Mouse (Mus musculus): ENCODE measurements around the gene Col10a1. TPM values are rescaled to one million over a fixed set of nuclear protein-coding genes. Genes with fewer than 3 reads are reported as not detected.
"Not testable (repeated sequence)": the region's sequence is repeated elsewhere in the genome, so short reads cannot be mapped to it uniquely, and the experiment has no call there.

Col10a1 gene
- 0.09 and 0.14 TPM in 2 replicates for polyA plus RNA-seq (2016; fragmentation: Nextera tagmentation; extraction: Ambion mirVana)

- WGBS = 75% methylated on average over 8 of the region's 8 CpGs
- no peaks in the 10 kb centered on the region for H3K36me3 ChIP-seq (replicated peaks)
- H3K27me3 ChIP-seq (replicated peaks; ENCODE audit: low read depth, poor library complexity, severe bottlenecking) = no peaks in the 10 kb centered on the region
- no peak for DNase-seq (ENCODE audit: low spot score)
- no peaks in the 10 kb centered on the region for H3K9me3 ChIP-seq
- H3K4me1 ChIP-seq = no peaks in the 10 kb centered on the region
- no peak within 1 kb of the TSS for H3K27ac ChIP-seq (replicated peaks)
- H3K4me3 ChIP-seq = no peak within 1 kb of the TSS
Measured at GRCm38 (mm10) chr10:34389681-34390080, at the start of gene Col10a1. TSS of gene Col10a1 (plus strand) at chr10:34389981.

- Histone ChIP-seq H3K27ac (replicated peaks) (no peak overlapping the region), H3K4me3 (no peak overlapping the region), H3K27me3 (replicated peaks; ENCODE audit: low read depth, poor library complexity, severe bottlenecking) (no peaks in the 10 kb centered on the region), H3K36me3 (replicated peaks) (no peaks in the 10 kb centered on the region), H3K9me3 (no peaks in the 10 kb centered on the region), H3K4me1 (no peaks in the 10 kb centered on the region)
- no peak for DNase-seq (ENCODE audit: low spot score)
- WGBS = 75% methylated on average over 6 of the region's 6 CpGs
Measured at GRCm38 (mm10) chr10:34341014-34341413, 48.8 kb upstream of the Col10a1 start.

- H3K27me3 ChIP-seq (replicated peaks; ENCODE audit: low read depth, poor library complexity, severe bottlenecking) = no peaks in the 10 kb centered on the region
Measured at GRCm38 (mm10) chr10:34341886-34342285, 47.9 kb upstream of the Col10a1 start.

GRCm38 (mm10) chr10:34352166-34352565 lies 37.6 kb upstream of the Col10a1 start:
- H3K36me3 ChIP-seq (replicated peaks) = no peaks in the 10 kb centered on the region
- no peak overlapping the region for H3K27ac ChIP-seq (replicated peaks)
- no peaks in the 10 kb centered on the region for H3K4me1 ChIP-seq
- no peaks in the 10 kb centered on the region for H3K9me3 ChIP-seq
- H3K27me3 ChIP-seq (replicated peaks; ENCODE audit: low read depth, poor library complexity, severe bottlenecking) = no peaks in the 10 kb centered on the region
- 82% methylated on average over 4 of the region's 4 CpGs for WGBS
- DNase-seq (ENCODE audit: low spot score) = no peak
- H3K4me3 ChIP-seq = no peak overlapping the region

More at GRCm38 (mm10) chr10:34341886-34342285, 47.9 kb upstream of the Col10a1 start:
- H3K36me3 ChIP-seq (replicated peaks) = no peaks in the 10 kb centered on the region
- H3K27ac ChIP-seq (replicated peaks) = no peak overlapping the region
- no peaks in the 10 kb centered on the region for H3K9me3 ChIP-seq
- H3K4me1 ChIP-seq = no peaks in the 10 kb centered on the region
- 81% methylated on average over 1 of the region's 1 CpGs for WGBS
- no peak overlapping the region for H3K4me3 ChIP-seq
- no peak for DNase-seq (ENCODE audit: low spot score)

- H3K36me3 ChIP-seq (replicated peaks) = no peaks in the 10 kb centered on the region
- WGBS = 80% methylated on average over 3 of the region's 3 CpGs
- no peaks in the 10 kb centered on the region for H3K27me3 ChIP-seq (replicated peaks; ENCODE audit: low read depth, poor library complexity, severe bottlenecking)
- no peaks in the 10 kb centered on the region for H3K4me1 ChIP-seq
- no peak for DNase-seq (ENCODE audit: low spot score)
- no peaks in the 10 kb centered on the region for H3K9me3 ChIP-seq
- no peak overlapping the region for H3K27ac ChIP-seq (replicated peaks)
- no peak overlapping the region for H3K4me3 ChIP-seq
Measured at GRCm38 (mm10) chr10:34358263-34358662, 31.5 kb upstream of the Col10a1 start.

- H3K9me3 ChIP-seq = no peaks in the 10 kb centered on the region
- H3K27ac ChIP-seq (replicated peaks) = no peak overlapping the region
- H3K36me3 ChIP-seq (replicated peaks) = no peaks in the 10 kb centered on the region
- H3K4me3 ChIP-seq = no peak overlapping the region
- H3K4me1 ChIP-seq = no peaks in the 10 kb centered on the region
- DNase-seq (ENCODE audit: low spot score) = no peak
- no peaks in the 10 kb centered on the region for H3K27me3 ChIP-seq (replicated peaks; ENCODE audit: low read depth, poor library complexity, severe bottlenecking)
Measured at GRCm38 (mm10) chr10:34363756-34364155, 26.0 kb upstream of the Col10a1 start.

- Histone ChIP-seq H3K4me1 (no peaks in the 10 kb centered on the region), H3K36me3 (replicated peaks) (no peaks in the 10 kb centered on the region), H3K27ac (replicated peaks) (no peak overlapping the region), H3K9me3 (no peaks in the 10 kb centered on the region), H3K27me3 (replicated peaks; ENCODE audit: low read depth, poor library complexity, severe bottlenecking) (no peaks in the 10 kb centered on the region), H3K4me3 (no peak overlapping the region)
- WGBS = 74% methylated on average over 5 of the region's 5 CpGs
- no peak for DNase-seq (ENCODE audit: low spot score)
Measured at GRCm38 (mm10) chr10:34368138-34368537, 21.6 kb upstream of the Col10a1 start.

GRCm38 (mm10) chr10:34373332-34373731 lies 16.4 kb upstream of the Col10a1 start:
- Histone ChIP-seq H3K9me3 (no peaks in the 10 kb centered on the region), H3K4me1 (no peaks in the 10 kb centered on the region), H3K36me3 (replicated peaks) (no peaks in the 10 kb centered on the region), H3K27me3 (replicated peaks; ENCODE audit: low read depth, poor library complexity, severe bottlenecking) (no peaks in the 10 kb centered on the region), H3K4me3 (no peak overlapping the region), H3K27ac (replicated peaks) (no peak overlapping the region)
- no peak for DNase-seq (ENCODE audit: low spot score)
- 85% methylated on average over 7 of the region's 7 CpGs for WGBS

GRCm38 (mm10) chr10:34385636-34386035 lies 4.1 kb upstream of the Col10a1 start:
- WGBS = 88% methylated on average over 5 of the region's 5 CpGs
- peaks cover 2% of the 10 kb centered on the region; the same call in 1 of the 2 replicates for H3K36me3 ChIP-seq (replicated peaks)
- no peaks in the 10 kb centered on the region for H3K27me3 ChIP-seq (replicated peaks; ENCODE audit: low read depth, poor library complexity, severe bottlenecking)
- no peak overlapping the region for H3K27ac ChIP-seq (replicated peaks)
- no peaks in the 10 kb centered on the region for H3K4me1 ChIP-seq
- DNase-seq (ENCODE audit: low spot score) = no peak
- H3K9me3 ChIP-seq = no peaks in the 10 kb centered on the region
- no peak overlapping the region for H3K4me3 ChIP-seq

GRCm38 (mm10) chr10:34396959-34397358 lies 7.2 kb downstream of the Col10a1 start:
- DNase-seq (ENCODE audit: low spot score) = no peak
- Histone ChIP-seq H3K4me3 (no peak overlapping the region), H3K27ac (replicated peaks) (no peak overlapping the region), H3K27me3 (replicated peaks; ENCODE audit: low read depth, poor library complexity, severe bottlenecking) (no peaks in the 10 kb centered on the region), H3K36me3 (replicated peaks) (peaks cover 5% of the 10 kb centered on the region; the same call in 1 of the 2 replicates), H3K4me1 (no peaks in the 10 kb centered on the region), H3K9me3 (no peaks in the 10 kb centered on the region)
- WGBS = 93% methylated on average over 4 of the region's 4 CpGs

- Histone ChIP-seq H3K27ac (replicated peaks) (no peak overlapping the region), H3K9me3 (no peaks in the 10 kb centered on the region), H3K36me3 (replicated peaks) (peaks cover 21% of the 10 kb centered on the region), H3K27me3 (replicated peaks; ENCODE audit: low read depth, poor library complexity, severe bottlenecking) (no peaks in the 10 kb centered on the region), H3K4me1 (no peaks in the 10 kb centered on the region), H3K4me3 (no peak overlapping the region)
- no peak for DNase-seq (ENCODE audit: low spot score)
Measured at GRCm38 (mm10) chr10:34399267-34399666, 9.5 kb downstream of the Col10a1 start.

- H3K27ac ChIP-seq (replicated peaks) = peak within 1 kb of the TSS; percentile 89
- H3K4me3 ChIP-seq = peak within 1 kb of the TSS; percentile 74
- DNase-seq (ENCODE audit: low spot score) = peak; percentile 99
- H3K27me3 ChIP-seq (replicated peaks; ENCODE audit: low read depth, poor library complexity, severe bottlenecking) = no peaks in the 10 kb centered on the region
- no peaks in the 10 kb centered on the region for H3K36me3 ChIP-seq (replicated peaks)
- no peaks in the 10 kb centered on the region for H3K9me3 ChIP-seq
- 0% methylated on average over 49 of the region's 49 CpGs for WGBS
- H3K4me1 ChIP-seq = peaks cover 8% of the 10 kb centered on the region
Measured at GRCm38 (mm10) chr10:34418204-34418756, 28.5 kb downstream of the Col10a1 start, which contains the start of gene Nt5dc1. TSS of gene Nt5dc1 (minus strand) at chr10:34418552.

GRCm38 (mm10) chr10:34418794-34419193 lies 29.0 kb downstream of the Col10a1 start:
- not testable (repeated sequence) for H3K4me1 ChIP-seq; DNase-seq (ENCODE audit: low spot score); H3K27me3 ChIP-seq (replicated peaks; ENCODE audit: low read depth, poor library complexity, severe bottlenecking); H3K36me3 ChIP-seq (replicated peaks); H3K9me3 ChIP-seq
- 83% methylated on average over 4 of the region's 4 CpGs for WGBS
- peak overlapping the region; percentile 74 for H3K4me3 ChIP-seq
- H3K27ac ChIP-seq (replicated peaks) = peak overlapping the region; percentile 89

Measured in embryonic facial prominence, embryonic 10.5 days (tissue).